18 mouse cellular contexts compared by ENCODE assay signal in genomic region chrX:11808911-11809310, GRCm38 (mm10).
"Had no signal": no experiment of that assay in that cellular context is flagged by ENCODE, and none has a peak within 500 bp of the region (broad histone marks: within the 10 kb centered on the region; RNA-seq: fewer than 3 reads in every experiment).

No protein-coding gene starts in this region.

- H3K4me3 ChIP-seq: layer of hippocampus, adult 2 months; lung, embryonic 15.5 days; stomach, embryonic 15.5 days had no signal

- H3K36me3 ChIP-seq: lung, embryonic 15.5 days; stomach, embryonic 15.5 days had no signal

- DNase-seq: kidney, adult 2 months; kidney, postnatal 25 days; layer of hippocampus, adult 9-11 months; liver, postnatal 0 days; lung, postnatal 14 days; lung, postnatal 4 days; midbrain, embryonic 14.5 days; right cerebral cortex, postnatal 4 days; spleen, adult 18-20 months; thymus, adult 18-20 months; thymus, postnatal 36 days had no signal

- H3K4me2 ChIP-seq: liver, embryonic 11.5 days; lung, embryonic 15.5 days; midbrain, embryonic 11.5 days; stomach, embryonic 15.5 days had no signal

- ATAC-seq: liver, postnatal 0 days had no signal

- H3K9me3 ChIP-seq: lung, embryonic 15.5 days; stomach, embryonic 15.5 days had no signal

- H3K27ac ChIP-seq: kidney, postnatal 0 days; layer of hippocampus, adult 2 months; liver, embryonic 14.5 days; lung, embryonic 15.5 days; stomach, embryonic 15.5 days had no signal

- H3K9ac ChIP-seq: liver, embryonic 14.5 days; liver, postnatal 0 days; lung, embryonic 15.5 days; stomach, embryonic 15.5 days had no signal
